Mouse (Mus musculus): ENCODE measurements around the gene Senp6. TPM values are rescaled to one million over a fixed set of nuclear protein-coding genes. Genes with fewer than 3 reads are reported as not detected.
"Not testable (repeated sequence)": the region's sequence is repeated elsewhere in the genome, so short reads cannot be mapped to it uniquely, and the experiment has no call there.

Gene Senp6
- 5.1 and 71.9 TPM in 2 replicates for polyA plus RNA-seq (2012; ENCODE audit: insufficient read depth, low replicate concordance)

DNA sequence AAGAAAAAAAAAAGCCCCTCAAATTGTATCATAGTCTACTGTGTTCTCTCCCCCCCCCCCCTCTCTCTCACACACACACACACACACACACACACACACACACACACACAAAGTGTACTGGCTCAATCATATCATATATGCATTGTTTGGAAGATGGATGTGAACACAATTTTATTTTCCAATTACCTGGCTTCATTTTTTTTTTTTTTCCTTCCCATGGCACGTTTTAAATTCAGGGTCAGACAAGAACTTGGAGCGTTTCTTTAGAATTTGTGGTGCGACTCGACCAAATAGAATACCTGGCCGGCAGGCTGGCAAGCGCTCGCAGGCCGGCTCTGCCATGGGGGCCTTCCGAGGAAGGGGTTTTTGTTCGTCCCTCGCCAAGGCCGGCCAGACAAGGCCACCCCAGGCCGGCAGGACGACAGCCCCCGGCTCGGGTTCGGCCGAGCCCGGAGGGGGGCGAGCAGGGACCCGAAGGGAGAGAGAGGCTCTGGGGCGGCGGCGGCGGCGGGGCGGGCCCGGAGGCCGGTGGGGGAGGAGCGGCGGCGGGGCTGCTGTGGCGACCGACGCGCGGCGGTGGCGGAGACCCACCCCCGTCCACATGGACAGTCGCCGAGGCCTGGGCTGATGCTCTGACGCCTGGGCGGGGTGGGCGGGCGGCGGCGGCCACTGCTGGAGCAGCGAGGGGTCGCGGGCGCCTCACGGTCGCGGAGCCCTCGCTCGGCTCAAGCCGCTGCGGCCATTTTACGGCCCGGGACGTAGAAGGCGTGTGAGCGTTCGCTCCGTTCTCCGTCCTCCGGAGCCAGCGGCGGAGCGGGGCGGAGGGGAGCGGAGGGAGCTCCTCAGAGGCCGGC lies at the start of gene Senp6:
Senp6 (plus strand) TSS at position 537 of the 854 bp plus-strand sequence.
- no peaks in the 10 kb centered on the region for H3K36me3 ChIP-seq (replicated peaks; ENCODE audit: low read length)
- peaks cover 23% of the 10 kb centered on the region for H3K4me1 ChIP-seq
- peak within 1 kb of the TSS; percentile 97 for H3K4me3 ChIP-seq (replicated peaks)
- no peaks in the 10 kb centered on the region for H3K27me3 ChIP-seq (replicated peaks)
- no peak for TF ChIP-seq FLI1 (IDR thresholded peaks at IDR 0.05; ENCODE audit: low read length)
- no peak for TF ChIP-seq GATA1 (IDR thresholded peaks at IDR 0.05; ENCODE audit: borderline replicate concordance, low read length)
- H3K9me3 ChIP-seq: peaks cover 19% of the 10 kb centered on the region

GRCm38 (mm10) chr9:80020429-80020828 lies 46.3 kb upstream of the Senp6 start:
- Histone ChIP-seq H3K4me3 (replicated peaks) (no peak overlapping the region), H3K4me1 (peaks cover 30% of the 10 kb centered on the region), H3K9me3 (peaks cover 5% of the 10 kb centered on the region), H3K27me3 (replicated peaks) (no peaks in the 10 kb centered on the region), H3K36me3 (replicated peaks; ENCODE audit: low read length) (no peaks in the 10 kb centered on the region)
- TF ChIP-seq FLI1 (IDR thresholded peaks at IDR 0.05; ENCODE audit: low read length) (no peak), GATA1 (IDR thresholded peaks at IDR 0.05; ENCODE audit: borderline replicate concordance, low read length) (no peak)

- Histone ChIP-seq H3K4me1 (peaks cover 37% of the 10 kb centered on the region), H3K9me3 (no peaks in the 10 kb centered on the region), H3K27me3 (replicated peaks) (no peaks in the 10 kb centered on the region), H3K36me3 (replicated peaks; ENCODE audit: low read length) (no peaks in the 10 kb centered on the region), H3K4me3 (replicated peaks) (peak overlapping the region; percentile 75)
- TF ChIP-seq FLI1 (IDR thresholded peaks at IDR 0.05; ENCODE audit: low read length): no peak
- TF ChIP-seq GATA1 (IDR thresholded peaks at IDR 0.05; ENCODE audit: borderline replicate concordance, low read length): no peak
These were observed 45.1 kb upstream of the Senp6 start for GRCm38 (mm10) chr9:80021648-80022047.

GRCm38 (mm10) chr9:80022821-80023220 lies 43.9 kb upstream of the Senp6 start:
- peaks cover 44% of the 10 kb centered on the region for H3K4me1 ChIP-seq
- no peaks in the 10 kb centered on the region for H3K27me3 ChIP-seq (replicated peaks)
- no peaks in the 10 kb centered on the region for H3K36me3 ChIP-seq (replicated peaks; ENCODE audit: low read length)
- no peak for TF ChIP-seq FLI1 (IDR thresholded peaks at IDR 0.05; ENCODE audit: low read length)
- H3K9me3 ChIP-seq: no peaks in the 10 kb centered on the region
- no peak overlapping the region for H3K4me3 ChIP-seq (replicated peaks)

DNA sequence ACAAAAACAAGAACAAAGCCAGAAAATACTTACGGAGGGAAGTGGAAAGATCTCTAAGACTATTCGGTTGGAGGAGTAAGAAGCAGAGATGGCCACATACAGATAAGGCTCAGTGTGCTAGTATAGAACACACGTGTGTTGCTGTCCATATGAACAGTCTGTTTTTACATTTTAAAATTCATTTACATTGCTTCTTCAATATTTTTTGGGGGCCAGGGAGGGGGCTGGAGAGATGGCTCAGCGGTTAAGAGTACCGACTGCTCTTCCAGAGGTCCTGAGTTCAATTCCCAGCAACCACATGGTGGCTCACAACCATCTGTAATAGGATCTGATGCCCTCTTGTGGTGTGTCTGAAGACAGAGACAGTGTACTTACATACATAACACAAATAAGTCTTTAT lies 41.4 kb upstream of the Senp6 start:
- peaks cover 44% of the 10 kb centered on the region for H3K4me1 ChIP-seq
- not testable (repeated sequence) for H3K27me3 ChIP-seq (replicated peaks); H3K36me3 ChIP-seq (replicated peaks; ENCODE audit: low read length); H3K4me3 ChIP-seq (replicated peaks)
- H3K9me3 ChIP-seq: peaks cover 12% of the 10 kb centered on the region

- no peak for TF ChIP-seq FLI1 (IDR thresholded peaks at IDR 0.05; ENCODE audit: low read length)
- TF ChIP-seq GATA1 (IDR thresholded peaks at IDR 0.05; ENCODE audit: borderline replicate concordance, low read length): no peak
- H3K4me3 ChIP-seq (replicated peaks): no peak overlapping the region
- peaks cover 12% of the 10 kb centered on the region for H3K9me3 ChIP-seq
- H3K36me3 ChIP-seq (replicated peaks; ENCODE audit: low read length): no peaks in the 10 kb centered on the region
- H3K27me3 ChIP-seq (replicated peaks): no peaks in the 10 kb centered on the region
- peaks cover 41% of the 10 kb centered on the region for H3K4me1 ChIP-seq
These were observed 40.7 kb upstream of the Senp6 start for GRCm38 (mm10) chr9:80026017-80026416.

DNA sequence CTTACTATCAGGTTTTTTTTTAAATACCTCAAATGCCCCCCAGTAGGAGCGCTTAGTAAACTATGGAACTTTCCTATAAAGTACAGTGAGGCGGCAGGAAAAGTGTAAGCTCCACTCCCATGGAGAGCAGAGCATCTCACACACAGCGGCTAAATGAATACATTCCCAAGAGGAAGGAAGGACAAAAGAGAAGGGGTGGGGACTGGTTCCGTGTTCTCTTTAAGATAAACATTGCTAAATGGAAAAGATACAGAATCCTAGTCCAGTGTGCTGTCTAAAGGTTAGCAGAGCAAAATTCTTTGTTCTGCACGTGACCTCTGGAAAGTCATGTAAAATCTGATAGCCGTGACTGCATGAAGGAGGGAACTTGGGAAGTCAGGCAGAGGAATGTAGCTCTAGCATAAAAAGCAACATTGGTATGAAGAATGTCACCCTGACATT lies 40.1 kb upstream of the Senp6 start:
- Histone ChIP-seq H3K4me3 (replicated peaks) (no peak overlapping the region), H3K9me3 (peaks cover 15% of the 10 kb centered on the region), H3K36me3 (replicated peaks; ENCODE audit: low read length) (no peaks in the 10 kb centered on the region), H3K4me1 (peaks cover 36% of the 10 kb centered on the region), H3K27me3 (replicated peaks) (no peaks in the 10 kb centered on the region)
- TF ChIP-seq FLI1 (IDR thresholded peaks at IDR 0.05; ENCODE audit: low read length): no peak
- no peak for TF ChIP-seq GATA1 (IDR thresholded peaks at IDR 0.05; ENCODE audit: borderline replicate concordance, low read length)

GRCm38 (mm10) chr9:80037262-80037996 lies 29.3 kb upstream of the Senp6 start:
- H3K27me3 ChIP-seq (replicated peaks): no peaks in the 10 kb centered on the region
- TF ChIP-seq GATA1 (IDR thresholded peaks at IDR 0.05; ENCODE audit: borderline replicate concordance, low read length): no peak
- no peak for TF ChIP-seq FLI1 (IDR thresholded peaks at IDR 0.05; ENCODE audit: low read length)
- peaks cover 4% of the 10 kb centered on the region; the same call in 1 of the 2 replicates for H3K4me1 ChIP-seq
- H3K9me3 ChIP-seq: peaks cover 6% of the 10 kb centered on the region
- H3K4me3 ChIP-seq (replicated peaks): no peak overlapping the region
- H3K36me3 ChIP-seq (replicated peaks; ENCODE audit: low read length): no peaks in the 10 kb centered on the region

- Histone ChIP-seq H3K27me3 (replicated peaks) (no peaks in the 10 kb centered on the region), H3K4me1 (peaks cover 4% of the 10 kb centered on the region; the same call in 1 of the 2 replicates), H3K9me3 (peaks cover 6% of the 10 kb centered on the region; the same call in 1 of the 2 replicates), H3K4me3 (replicated peaks) (no peak overlapping the region), H3K36me3 (replicated peaks; ENCODE audit: low read length) (no peaks in the 10 kb centered on the region)
- TF ChIP-seq GATA1 (IDR thresholded peaks at IDR 0.05; ENCODE audit: borderline replicate concordance, low read length): no peak
- no peak for TF ChIP-seq FLI1 (IDR thresholded peaks at IDR 0.05; ENCODE audit: low read length)
These were observed 28.7 kb upstream of the Senp6 start for GRCm38 (mm10) chr9:80037997-80038383.

- H3K36me3 ChIP-seq (replicated peaks; ENCODE audit: low read length): no peaks in the 10 kb centered on the region
- TF ChIP-seq GATA1 (IDR thresholded peaks at IDR 0.05; ENCODE audit: borderline replicate concordance, low read length) (no peak), FLI1 (IDR thresholded peaks at IDR 0.05; ENCODE audit: low read length) (no peak)
- no peak overlapping the region for H3K4me3 ChIP-seq (replicated peaks)
- H3K4me1 ChIP-seq: peaks cover 4% of the 10 kb centered on the region; the same call in 1 of the 2 replicates
- peaks cover 13% of the 10 kb centered on the region for H3K9me3 ChIP-seq
- no peaks in the 10 kb centered on the region for H3K27me3 ChIP-seq (replicated peaks)
These were observed 27.3 kb upstream of the Senp6 start for GRCm38 (mm10) chr9:80039296-80039815.

GRCm38 (mm10) chr9:80044301-80044700 lies 22.4 kb upstream of the Senp6 start:
- H3K27me3 ChIP-seq (replicated peaks); H3K4me3 ChIP-seq (replicated peaks); H3K9me3 ChIP-seq; H3K36me3 ChIP-seq (replicated peaks; ENCODE audit: low read length); H3K4me1 ChIP-seq: not testable (repeated sequence)

- H3K27me3 ChIP-seq (replicated peaks); H3K4me1 ChIP-seq; H3K36me3 ChIP-seq (replicated peaks; ENCODE audit: low read length); H3K4me3 ChIP-seq (replicated peaks): not testable (repeated sequence)
- H3K9me3 ChIP-seq: peaks cover 11% of the 10 kb centered on the region
These were observed 17.4 kb upstream of the Senp6 start for GRCm38 (mm10) chr9:80049271-80049670.
